Mouse (Mus musculus) heart, embryonic 15.5 days (tissue): ENCODE results near the gene Gli2. TPM values are rescaled to one million over a fixed set of nuclear protein-coding genes. Genes with fewer than 3 reads are reported as not detected.

Experiments used
- ATAC-seq: fragments of 200-750 bp; cut with Nextera tagmentation; replicated peaks from 2 replicates; pipeline ENCODE4 v1.8.0; 2017; ENCODE audit warnings: low read depth, moderate TSS enrichment; ENCODE audit not compliant: insufficient number of reproducible peaks, insufficient read depth, low FRiP score
- H3K27ac ChIP-seq: fragments of 300-500 bp; sonication (generic); 2 replicates; pipeline ENCODE4 v1.5.1; 2015; ENCODE audit warnings: mild to moderate bottlenecking, inconsistent platforms
- H3K27me3 ChIP-seq: fragments of 300-500 bp; sonication (generic); 2 replicates; pipeline ENCODE4 v1.6.1; 2015; ENCODE audit warnings: inconsistent platforms
- H3K36me3 ChIP-seq: fragments of 300-500 bp; sonication (generic); 2 replicates; pipeline ENCODE4 v1.6.1; 2015; ENCODE audit warnings: mild to moderate bottlenecking, inconsistent platforms
- H3K4me1 ChIP-seq: fragments of 300-500 bp; sonication (generic); replicated peaks from 2 replicates; pipeline ENCODE4 v1.6.1; 2015; ENCODE audit warnings: inconsistent platforms
- H3K4me2 ChIP-seq: fragments of 300-500 bp; sonication (generic); 2 replicates; pipeline ENCODE4 v1.6.1; 2015; ENCODE audit warnings: inconsistent platforms, mild to moderate bottlenecking, moderate library complexity
- H3K4me3 ChIP-seq: fragments of 300-500 bp; sonication (generic); 2 replicates; pipeline ENCODE4 v1.5.1; 2015; ENCODE audit warnings: mild to moderate bottlenecking, inconsistent platforms
- H3K9ac ChIP-seq: fragments of 300-500 bp; sonication (generic); 2 replicates; pipeline ENCODE4 v1.6.1; 2015; ENCODE audit warnings: mild to moderate bottlenecking, inconsistent platforms
- H3K9me3 ChIP-seq: fragments of 300-500 bp; sonication (generic); replicated peaks from 2 replicates; pipeline ENCODE4 v1.6.1; 2016; ENCODE audit warnings: inconsistent platforms
- WGBS: fragments of 180-500 bp; shearing (Covaris S2); methylation state at CpG from one replicate; pipeline ENCODE4 v1.1.7; 2015; ENCODE audit warnings: mixed read lengths; 5-methylcytosine and 5-hydroxymethylcytosine counted together
- polyA plus RNA-seq: library from polyadenylated mRNA; unstranded; fragments of >200 nt; fragmentation: Nextera tagmentation; extraction: Ambion mirVana; gene quantifications from 2 replicates; pipeline ENCODE4 v1.2.1, GENCODE M21; 2015

Gli2 gene
- 3.6 and 3.9 TPM in 2 replicates for polyA plus RNA-seq

DNA sequence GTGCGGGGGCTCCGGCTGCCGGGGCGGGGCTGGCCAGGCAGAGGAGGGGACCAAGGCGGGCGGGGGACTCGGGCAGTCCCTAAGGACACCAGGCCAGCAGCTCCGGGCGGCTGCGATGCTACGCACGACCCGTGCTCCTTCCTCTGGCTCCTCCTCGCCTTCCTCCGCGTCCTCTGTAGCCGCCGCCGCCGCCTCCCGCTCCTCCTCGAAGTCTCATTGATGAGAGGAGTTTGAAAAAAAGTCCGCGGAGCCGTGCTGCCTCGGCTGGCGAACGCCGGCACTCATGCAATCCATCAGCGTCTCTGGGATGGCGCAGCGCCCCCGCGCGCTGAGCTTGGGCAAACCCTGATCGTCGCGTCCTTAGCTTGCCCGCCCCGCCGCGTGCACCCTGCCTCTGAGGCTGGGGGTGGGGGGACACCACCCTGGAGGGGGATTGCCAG lies at the start of gene Gli2:
Gene Gli2 (minus strand): TSS at position 218 of the 440 bp plus-strand sequence.
- Histone ChIP-seq H3K4me3 (peak within 1 kb of the TSS; percentile 63), H3K9me3 (no peaks in the 10 kb centered on the region), H3K9ac (peak within 1 kb of the TSS; percentile 56), H3K36me3 (no peaks in the 10 kb centered on the region), H3K27ac (peak within 1 kb of the TSS; percentile 75), H3K4me1 (peaks cover 37% of the 10 kb centered on the region), H3K4me2 (peak within 1 kb of the TSS; percentile 96), H3K27me3 (peaks cover 61% of the 10 kb centered on the region)
- ATAC-seq, result peak; percentile 80
- WGBS, result under 1% methylated on average over 42 of the region's 42 CpGs

DNA sequence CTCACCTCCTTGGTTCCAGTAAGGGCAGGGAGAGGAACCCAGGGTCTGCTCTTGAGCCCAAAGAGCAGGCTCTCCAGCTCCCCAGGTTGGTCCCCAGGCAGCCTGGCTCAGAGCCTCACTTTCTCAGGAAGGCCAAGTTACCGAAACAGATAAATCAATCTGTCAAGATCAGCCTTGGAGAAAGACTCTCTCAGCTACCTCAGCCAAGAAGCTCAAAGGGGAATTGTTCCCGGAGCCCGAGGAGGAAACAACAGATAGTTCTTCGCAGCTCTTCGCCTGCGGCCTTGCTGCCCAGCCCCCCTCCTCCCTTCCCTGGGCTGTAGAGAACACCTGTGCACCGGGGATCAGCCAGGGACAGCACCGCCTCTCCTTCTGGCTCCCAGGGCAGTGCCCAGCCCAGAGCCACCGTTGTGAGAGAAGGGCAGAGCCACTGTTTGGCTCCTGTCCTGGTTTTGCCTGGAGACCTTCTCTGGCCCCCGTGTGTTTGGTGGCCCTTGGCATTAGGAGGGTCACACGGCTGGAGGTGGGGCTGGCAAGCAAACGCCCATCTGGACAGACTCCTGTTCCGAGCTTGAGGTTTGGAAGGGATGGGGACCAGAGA lies 44.6 kb upstream of the Gli2 start:
- 48% methylated on average over 13 of the region's 13 CpGs for WGBS
- no peak; the same call in 1 of the 2 replicates for ATAC-seq

DNA sequence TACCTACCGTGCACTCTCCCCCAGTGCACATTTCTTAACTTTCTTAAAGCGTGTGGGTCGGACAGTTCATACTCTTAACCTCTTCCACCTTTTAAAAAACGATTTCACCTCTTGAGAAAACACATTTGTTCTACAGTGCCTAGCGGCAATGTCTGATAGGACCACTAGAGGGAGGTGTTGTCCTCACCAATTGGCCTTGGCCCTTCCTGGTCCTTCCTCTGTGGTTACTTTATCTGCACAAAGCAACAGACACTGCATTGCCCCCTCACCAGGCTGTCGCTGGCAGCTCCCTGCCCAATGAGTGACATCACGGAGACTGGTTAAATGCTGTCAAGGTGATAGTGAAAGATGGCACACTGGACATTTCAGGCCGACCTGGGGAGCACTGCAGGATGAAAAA lies 40.3 kb upstream of the Gli2 start:
- no peak overlapping the region for H3K27ac ChIP-seq
- no peak overlapping the region for H3K4me2 ChIP-seq
- 16% methylated on average over 8 of the region's 8 CpGs for WGBS
- no peaks in the 10 kb centered on the region; the same call in 1 of the 2 replicates for H3K27me3 ChIP-seq
- no peak overlapping the region for H3K4me3 ChIP-seq
- ATAC-seq, result no peak
- no peaks in the 10 kb centered on the region for H3K9me3 ChIP-seq
- no peak overlapping the region for H3K9ac ChIP-seq
- H3K4me1 ChIP-seq, result no peaks in the 10 kb centered on the region
- H3K36me3 ChIP-seq, result no peaks in the 10 kb centered on the region

More for the DNA sequence above, 44.6 kb upstream of the Gli2 start:
- Histone ChIP-seq H3K4me2 (no peak overlapping the region), H3K9me3 (no peaks in the 10 kb centered on the region), H3K27me3 (peaks cover under 1% of the 10 kb centered on the region; the same call in 1 of the 2 replicates), H3K4me1 (no peaks in the 10 kb centered on the region), H3K27ac (no peak overlapping the region), H3K36me3 (no peaks in the 10 kb centered on the region), H3K4me3 (no peak overlapping the region), H3K9ac (no peak overlapping the region)

DNA sequence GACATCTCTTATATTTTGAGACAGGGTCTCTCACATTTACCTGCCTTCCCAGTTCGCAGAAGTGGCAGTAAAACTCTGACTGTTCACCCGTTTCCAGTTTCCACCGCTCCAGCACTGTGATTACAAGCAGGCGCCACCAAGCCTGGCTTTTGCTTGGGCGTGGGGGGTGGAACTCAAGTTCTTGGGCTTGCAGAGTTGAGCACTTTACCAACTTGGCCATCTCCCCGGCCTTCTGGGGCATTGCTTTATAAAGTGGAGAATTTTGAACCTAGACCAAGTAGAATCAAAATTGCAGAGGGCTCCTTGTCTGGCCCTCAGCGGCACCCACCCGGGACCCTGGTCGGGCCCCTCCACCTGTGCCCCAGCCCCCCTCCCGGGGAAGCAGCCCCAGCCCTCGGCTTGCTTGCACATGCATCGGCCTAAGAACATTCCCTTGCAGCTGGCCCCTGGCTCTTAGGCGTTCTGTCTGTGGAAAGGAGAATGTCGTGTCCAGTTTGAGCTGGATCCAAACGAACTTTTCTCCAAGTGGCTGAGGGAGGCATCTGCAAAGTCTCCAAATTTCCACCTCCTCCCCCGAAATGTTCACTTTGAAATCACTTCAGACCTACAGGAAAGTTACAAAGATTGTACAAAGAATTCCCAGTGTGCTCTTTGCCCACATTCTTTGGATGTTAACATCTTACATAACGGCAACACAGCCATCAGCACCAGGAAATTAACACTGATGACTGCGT lies 36.6 kb upstream of the Gli2 start:
- Histone ChIP-seq H3K27ac (no peak overlapping the region), H3K4me2 (no peak overlapping the region), H3K4me1 (no peaks in the 10 kb centered on the region), H3K4me3 (no peak overlapping the region), H3K36me3 (no peaks in the 10 kb centered on the region), H3K9me3 (no peaks in the 10 kb centered on the region), H3K27me3 (no peaks in the 10 kb centered on the region; the same call in 1 of the 2 replicates), H3K9ac (no peak overlapping the region)
- no peak for ATAC-seq
- WGBS, result 62% methylated on average over 18 of the region's 18 CpGs

DNA sequence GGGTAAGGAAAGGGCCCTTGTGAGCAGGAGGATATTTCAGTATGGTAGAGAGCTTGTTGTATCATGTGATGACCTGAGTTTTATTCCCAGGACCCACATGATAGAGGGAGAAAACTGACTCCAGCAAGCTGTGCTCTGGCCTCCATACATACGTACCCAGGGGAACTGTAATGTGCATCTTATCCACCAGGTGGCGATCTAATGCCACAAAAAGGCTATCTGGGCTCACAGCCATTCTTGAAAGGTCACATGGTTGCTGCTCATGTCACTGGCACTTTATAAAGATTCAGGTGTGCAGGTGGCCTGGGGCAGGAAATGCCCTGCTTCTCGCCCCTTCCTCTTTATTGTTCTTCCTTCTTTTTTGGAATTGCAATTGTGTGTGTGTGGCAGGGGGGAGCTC lies 34.1 kb upstream of the Gli2 start:
- H3K4me2 ChIP-seq, result no peak overlapping the region
- WGBS, result 12% methylated on average over 3 of the region's 3 CpGs
- no peaks in the 10 kb centered on the region for H3K27me3 ChIP-seq
- H3K9me3 ChIP-seq, result no peaks in the 10 kb centered on the region
- no peaks in the 10 kb centered on the region for H3K36me3 ChIP-seq
- no peak overlapping the region for H3K4me3 ChIP-seq
- H3K27ac ChIP-seq, result no peak overlapping the region
- 0 out of 2 replicates have a peak, but pooled peaks cover 2% of the 10 kb centered on the region for H3K4me1 ChIP-seq
- ATAC-seq, result peak; percentile 36
- H3K9ac ChIP-seq, result no peak overlapping the region

DNA sequence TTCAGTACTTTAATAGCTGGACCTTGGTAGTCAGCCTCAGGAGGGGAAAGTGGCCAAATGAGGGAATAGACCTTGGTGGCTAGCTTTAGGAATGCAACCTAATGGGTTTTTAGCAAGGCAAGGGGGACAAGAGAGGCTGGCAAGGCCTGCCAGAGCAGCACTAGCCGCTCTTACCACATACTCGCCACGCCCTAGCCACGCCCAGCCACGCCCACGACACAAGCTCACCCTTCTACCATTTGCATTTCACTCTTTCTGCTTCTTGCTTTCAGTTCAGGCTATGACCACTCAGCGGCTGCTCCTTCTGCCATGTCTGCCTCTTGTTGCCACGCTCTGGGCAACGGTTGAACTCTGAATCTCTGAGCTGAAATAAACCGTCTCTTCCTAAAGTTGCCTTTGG lies 32.4 kb upstream of the Gli2 start:
- Histone ChIP-seq H3K9me3 (no peaks in the 10 kb centered on the region), H3K9ac (no peak overlapping the region), H3K4me2 (no peak overlapping the region), H3K27ac (no peak overlapping the region), H3K4me1 (0 out of 2 replicates have a peak, but pooled peaks cover 2% of the 10 kb centered on the region), H3K36me3 (no peaks in the 10 kb centered on the region), H3K4me3 (no peak overlapping the region), H3K27me3 (no peaks in the 10 kb centered on the region)
- WGBS, result 56% methylated on average over 10 of the region's 10 CpGs
- ATAC-seq, result no peak

DNA sequence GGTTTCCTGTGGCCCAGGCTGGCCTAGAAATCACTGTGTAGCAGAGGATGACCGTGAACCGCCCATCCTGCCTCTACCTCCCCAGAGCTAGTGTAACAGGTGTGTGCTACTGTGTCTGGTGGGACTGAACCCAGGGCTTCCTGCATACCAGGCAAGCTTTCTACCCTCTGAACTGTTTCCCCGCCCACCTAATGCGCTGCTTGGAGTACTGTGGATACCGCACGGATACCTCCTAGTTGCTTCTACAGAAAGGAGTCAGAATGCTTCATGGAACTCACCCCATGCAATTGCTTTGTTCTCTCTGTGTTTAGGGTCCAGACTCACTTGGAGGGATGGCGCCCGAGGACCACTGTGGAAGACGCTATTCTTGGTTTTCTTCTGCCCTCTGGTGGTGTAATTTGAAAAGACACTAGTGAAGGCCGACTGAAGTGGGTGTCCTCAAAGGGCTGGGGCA lies 30.1 kb upstream of the Gli2 start:
- peak; percentile 34; the same call in 1 of the 2 replicates for ATAC-seq
- H3K9ac ChIP-seq, result no peak overlapping the region
- H3K9me3 ChIP-seq, result no peaks in the 10 kb centered on the region
- no peaks in the 10 kb centered on the region for H3K36me3 ChIP-seq
- H3K4me2 ChIP-seq, result peak overlapping the region; percentile 44
- no peak overlapping the region for H3K27ac ChIP-seq
- WGBS, result 20% methylated on average over 10 of the region's 10 CpGs
- H3K4me1 ChIP-seq, result 0 out of 2 replicates have a peak, but pooled peaks cover 2% of the 10 kb centered on the region
- no peak overlapping the region for H3K4me3 ChIP-seq
- peaks cover 3% of the 10 kb centered on the region; the same call in 1 of the 2 replicates for H3K27me3 ChIP-seq

DNA sequence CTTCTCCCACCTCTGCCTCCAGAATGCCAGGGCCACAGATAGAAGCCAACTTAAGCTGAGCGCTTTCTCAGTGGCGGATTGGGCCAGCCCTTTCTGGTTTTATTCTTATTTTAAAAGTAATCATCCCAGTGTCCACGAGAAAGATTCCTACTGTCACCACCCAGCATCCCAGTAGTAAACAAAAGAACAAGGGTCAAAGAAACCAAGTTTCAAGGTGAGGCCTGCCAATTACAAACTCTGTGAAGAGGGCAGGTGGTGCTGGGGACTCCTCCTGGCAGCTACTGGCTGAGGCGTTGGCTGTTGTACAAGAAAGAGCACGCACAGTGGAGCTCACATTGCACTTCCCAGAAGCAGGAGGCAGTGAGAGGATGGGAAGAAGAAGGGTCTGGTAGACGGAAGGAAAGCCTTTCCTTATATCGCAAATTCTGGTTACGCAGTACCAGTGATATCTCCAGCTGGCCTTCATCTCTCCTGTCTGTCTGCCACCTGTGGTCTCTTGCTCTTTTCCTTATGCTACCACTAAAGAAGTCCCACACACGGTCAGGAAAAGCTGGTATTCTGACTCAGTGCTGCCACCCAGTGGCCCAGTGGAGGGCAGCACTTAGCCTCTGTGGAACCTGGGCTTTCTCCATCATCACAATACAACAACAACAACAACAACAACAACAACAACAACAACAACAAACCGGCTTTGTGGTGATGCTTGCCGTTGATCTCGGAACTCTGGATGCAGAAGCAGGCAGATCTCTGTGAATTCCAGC lies 29.0 kb upstream of the Gli2 start:
- ATAC-seq, result 0 out of 2 replicates have a peak, but pooled peaks have one; percentile 25
- Histone ChIP-seq H3K4me3 (no peak overlapping the region), H3K4me2 (no peak overlapping the region), H3K27me3 (peaks cover 5% of the 10 kb centered on the region), H3K4me1 (0 out of 2 replicates have a peak, but pooled peaks cover 4% of the 10 kb centered on the region), H3K9me3 (no peaks in the 10 kb centered on the region), H3K27ac (no peak overlapping the region), H3K36me3 (no peaks in the 10 kb centered on the region), H3K9ac (no peak overlapping the region)
- 38% methylated on average over 12 of the region's 12 CpGs for WGBS

DNA sequence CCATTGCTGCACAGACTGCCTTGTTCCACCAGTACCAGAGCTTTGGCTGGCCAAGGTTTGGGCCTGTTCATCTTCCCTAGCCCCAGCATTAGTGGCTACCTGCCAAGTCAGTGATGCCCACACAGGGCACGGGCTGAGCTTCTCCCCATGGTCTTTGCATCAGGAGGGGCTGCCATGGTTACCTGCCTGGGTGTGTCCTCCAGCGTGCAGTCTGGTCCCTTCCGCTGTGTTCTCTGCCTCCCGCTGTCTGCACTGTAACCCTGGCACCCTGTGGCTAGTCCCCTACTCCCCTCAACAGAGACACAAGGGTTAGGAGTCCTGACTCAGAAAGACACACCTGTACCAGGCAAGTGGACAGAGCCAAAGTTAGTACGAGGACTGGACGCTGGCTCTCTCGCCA lies 24.5 kb upstream of the Gli2 start:
- H3K9ac ChIP-seq, result no peak overlapping the region
- no peak overlapping the region for H3K27ac ChIP-seq
- 85% methylated on average over 7 of the region's 7 CpGs for WGBS
- ATAC-seq, result no peak
- H3K4me1 ChIP-seq, result 0 out of 2 replicates have a peak, but pooled peaks cover 4% of the 10 kb centered on the region
- no peaks in the 10 kb centered on the region for H3K9me3 ChIP-seq
- H3K36me3 ChIP-seq, result no peaks in the 10 kb centered on the region
- H3K4me2 ChIP-seq, result no peak overlapping the region
- no peak overlapping the region for H3K4me3 ChIP-seq
- peaks cover 18% of the 10 kb centered on the region for H3K27me3 ChIP-seq

DNA sequence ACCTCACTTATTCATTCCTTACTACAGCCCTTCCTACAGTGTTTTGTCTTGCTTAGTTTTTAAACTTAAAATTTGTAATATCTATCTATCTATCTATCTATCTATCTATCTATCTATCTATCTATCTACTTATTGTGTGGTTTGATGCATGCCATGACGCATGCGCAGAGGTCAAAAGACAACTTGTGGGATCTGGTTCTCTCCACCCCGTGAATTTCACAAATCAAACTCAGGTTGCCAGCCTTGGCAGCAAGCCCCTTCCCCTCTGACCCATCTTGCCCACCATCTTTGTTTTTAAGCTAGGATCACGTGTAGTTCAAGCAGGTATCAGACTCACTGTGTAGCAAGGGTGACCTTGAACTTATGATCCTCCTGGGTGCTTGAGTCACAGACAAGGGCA lies 22.9 kb upstream of the Gli2 start:
- Histone ChIP-seq H3K4me2 (no peak overlapping the region), H3K9ac (no peak overlapping the region), H3K27me3 (peaks cover 18% of the 10 kb centered on the region), H3K27ac (no peak overlapping the region), H3K36me3 (no peaks in the 10 kb centered on the region), H3K4me3 (no peak overlapping the region), H3K9me3 (no peaks in the 10 kb centered on the region), H3K4me1 (0 out of 2 replicates have a peak, but pooled peaks cover 4% of the 10 kb centered on the region)
- ATAC-seq, result no peak
- 76% methylated on average over 4 of the region's 4 CpGs for WGBS

DNA sequence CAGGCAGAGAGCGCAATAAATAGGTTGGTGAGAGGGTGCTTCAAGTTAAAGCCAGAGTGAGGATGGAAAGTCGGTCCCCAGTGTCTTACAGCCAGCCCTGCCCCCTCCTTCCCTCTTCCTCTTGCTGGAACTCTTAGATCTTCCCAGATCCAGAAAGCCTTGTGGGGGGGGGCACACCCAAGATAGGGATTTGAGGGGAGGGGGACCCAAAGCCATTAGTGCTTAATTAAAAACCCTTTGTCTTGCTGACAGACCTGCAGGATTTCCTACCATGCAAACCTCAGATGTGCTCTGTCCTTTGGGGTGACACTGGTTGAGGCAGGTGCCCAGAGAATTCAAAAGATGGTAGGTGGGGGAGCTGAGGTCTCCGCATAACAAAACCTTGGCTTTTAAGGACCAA lies 22.5 kb upstream of the Gli2 start:
- no peak for ATAC-seq
- 0 out of 2 replicates have a peak, but pooled peaks cover 4% of the 10 kb centered on the region for H3K4me1 ChIP-seq
- no peak overlapping the region for H3K4me3 ChIP-seq
- H3K27me3 ChIP-seq, result peaks cover 18% of the 10 kb centered on the region
- no peak overlapping the region for H3K9ac ChIP-seq
- no peak overlapping the region for H3K4me2 ChIP-seq
- no peaks in the 10 kb centered on the region for H3K36me3 ChIP-seq
- no peak overlapping the region for H3K27ac ChIP-seq
- 47% methylated on average over 3 of the region's 3 CpGs for WGBS
- no peaks in the 10 kb centered on the region for H3K9me3 ChIP-seq
